Mouse (Mus musculus) CH12.LX (cell line): Measurements from ENCODE around the gene Slc6a11. TPM values are rescaled to one million over a fixed set of nuclear protein-coding genes. Genes with fewer than 3 reads are reported as not detected.

ENCODE experiments used
- DNase-seq: peaks from one replicate; pipeline ENCODE4 v3.0.0-alpha.2; 2013; ENCODE audit errors: extremely low read depth
- H3K27ac ChIP-seq: 2 replicates; pipeline ENCODE4 v1.5.1; 2012; ENCODE audit warnings: low read depth, mild to moderate bottlenecking, control low read depth, moderate library complexity; ENCODE audit not compliant: insufficient read depth
- H3K27me3 ChIP-seq: replicated peaks from 2 replicates; pipeline ENCODE3; 2012; ENCODE audit warnings: inconsistent platforms
- H3K36me3 ChIP-seq, 2 experiments: replicated peaks in 1 of 2; 2 replicates each; pipeline versions ENCODE3 to v1.6.1; 2012; ENCODE audit warnings: inconsistent platforms in 1 of 2, low read length in 1 of 2, mild to moderate bottlenecking in 1 of 2, mixed read lengths in 1 of 2, moderate library complexity in 1 of 2; ENCODE audit not compliant: control insufficient read depth in 1 of 2, insufficient read depth in 1 of 2
- H3K4me1 ChIP-seq, 2 experiments: 2 replicates each; pipeline ENCODE4 v1.6.1; 2012; ENCODE audit warnings: inconsistent platforms in 1 of 2, moderate library complexity in 1 of 2; ENCODE audit not compliant: insufficient read depth in 2 of 2, control insufficient read depth in 1 of 2
- H3K4me2 ChIP-seq: 2 replicates; pipeline ENCODE4 v1.6.1; 2012; ENCODE audit warnings: low read depth, mild to moderate bottlenecking, control low read depth; ENCODE audit not compliant: poor library complexity, insufficient read depth, severe bottlenecking
- H3K4me3 ChIP-seq, 3 experiments: fragments of 150-350 bp in 1 of 3; sonication (generic) in 1 of 3; replicated peaks in 1 of 3; 2 replicates each; pipeline versions ENCODE3 to v1.5.1; 2011 to 2012; ENCODE audit warnings: low read depth in 2 of 3, low read length in 2 of 3, mild to moderate bottlenecking in 2 of 3, moderate library complexity in 2 of 3, control low read depth in 1 of 3, improper control_type of control experiment in 1 of 3, inconsistent platforms in 1 of 3, mixed read lengths in 1 of 3; ENCODE audit not compliant: poor library complexity in 1 of 3
- H3K79me2 ChIP-seq: replicated peaks from 2 replicates; pipeline ENCODE4 v1.6.1; 2012; ENCODE audit warnings: mild to moderate bottlenecking, moderate library complexity; ENCODE audit not compliant: control insufficient read depth, poor library complexity, insufficient read depth, severe bottlenecking; ENCODE audit errors: extremely low read depth
- H3K9ac ChIP-seq: 2 replicates; pipeline ENCODE4 v1.6.1; 2012; ENCODE audit warnings: low read depth, mild to moderate bottlenecking, control low read depth, moderate library complexity; ENCODE audit not compliant: insufficient read depth
- H3K9me3 ChIP-seq: replicated peaks from 2 replicates; pipeline ENCODE3; 2012; ENCODE audit warnings: low read length, inconsistent platforms, mixed read lengths
- ELF1 ChIP-seq: IDR thresholded peaks from 2 replicates; pipeline ENCODE4 v1.6.1; 2014; ENCODE audit warnings: low read depth, mild to moderate bottlenecking, inconsistent platforms, low read length, improper control_type of control experiment
- GABPA ChIP-seq: IDR thresholded peaks from 2 replicates; pipeline ENCODE4 v1.6.1; 2012; ENCODE audit warnings: low read depth, low read length, improper control_type of control experiment, inconsistent platforms; ENCODE audit not compliant: insufficient replicate concordance
- IRF4 ChIP-seq: IDR thresholded peaks from 2 replicates; pipeline ENCODE4 v1.6.1; 2014; ENCODE audit warnings: low read depth, mild to moderate bottlenecking, inconsistent platforms, low read length, improper control_type of control experiment
- MAX ChIP-seq: IDR thresholded peaks from 2 replicates; pipeline ENCODE4 v1.6.1; 2011; ENCODE audit warnings: low read length, improper control_type of control experiment
- MAZ ChIP-seq: IDR thresholded peaks from 2 replicates; pipeline ENCODE4 v1.6.1; 2012; ENCODE audit warnings: low read depth, mild to moderate bottlenecking, inconsistent platforms, low read length, improper control_type of control experiment, moderate library complexity
- MEF2A ChIP-seq: IDR thresholded peaks from 2 replicates; pipeline ENCODE4 v1.6.1; 2014; ENCODE audit warnings: low read depth, mild to moderate bottlenecking, inconsistent platforms, low read length, improper control_type of control experiment, borderline replicate concordance
- MXI1 ChIP-seq: IDR thresholded peaks from 2 replicates; pipeline ENCODE4 v1.6.1; 2011; ENCODE audit warnings: mild to moderate bottlenecking, low read depth, low read length, improper control_type of control experiment
- PAX5 ChIP-seq: IDR thresholded peaks from 2 replicates; pipeline ENCODE4 v1.6.1; 2012; ENCODE audit warnings: low read length, inconsistent platforms, mixed read lengths
- POLR2A ChIP-seq: IDR thresholded peaks from 2 replicates; pipeline ENCODE4 v1.6.1; 2011; ENCODE audit warnings: low read depth, mild to moderate bottlenecking, improper control_type of control experiment, low read length
- POLR2AphosphoS2 ChIP-seq: IDR thresholded peaks from 2 replicates; pipeline ENCODE4 v1.6.1; 2011; ENCODE audit warnings: low read depth, low read length, improper control_type of control experiment
- TBP ChIP-seq: conservative IDR thresholded peaks from 2 replicates; pipeline ENCODE4 v1.6.1; 2011; ENCODE audit warnings: low read depth, low read length, improper control_type of control experiment
- UBTF ChIP-seq: IDR thresholded peaks from 2 replicates; pipeline ENCODE4 v1.6.1; 2012; ENCODE audit warnings: low read depth, mild to moderate bottlenecking, inconsistent platforms, low read length, improper control_type of control experiment, moderate library complexity
- USF1 ChIP-seq: IDR thresholded peaks from 2 replicates; pipeline ENCODE4 v1.6.1; 2014; ENCODE audit warnings: low read depth, mild to moderate bottlenecking, inconsistent platforms, low read length, improper control_type of control experiment
- USF2 ChIP-seq: conservative IDR thresholded peaks from 2 replicates; pipeline ENCODE4 v1.6.1; 2011; ENCODE audit warnings: low read depth, low read length, improper control_type of control experiment
- ZKSCAN1 ChIP-seq: IDR thresholded peaks from 2 replicates; pipeline ENCODE4 v1.6.1; 2012; ENCODE audit warnings: low read depth, inconsistent platforms, low read length, improper control_type of control experiment, borderline replicate concordance
- ZNF384 ChIP-seq: IDR thresholded peaks from 2 replicates; pipeline ENCODE4 v1.6.1; 2012; ENCODE audit warnings: low read depth, low read length, improper control_type of control experiment, inconsistent platforms
- dilution Hi-C: fragments of 300-500 bp; cut with MboI; formaldehyde crosslinking; loops from 2 replicates; pipeline ENCODE4 v1.14.3; 2020; ENCODE audit warnings: low sequenced_read_pairs; ENCODE audit not compliant: extremely low pct_unique_long_range_greater_than_20kb, extremely low pct_ligation_motif_present
- in situ Hi-C: fragments of 300-500 bp; cut with MboI; formaldehyde crosslinking; loops from 3 replicates; pipeline ENCODE4 v1.14.3; 2019; ENCODE audit warnings: low sequenced_read_pairs, low pct_ligation_motif_present, low pct_unique_long_range_greater_than_20kb, mixed read lengths
- polyA plus RNA-seq: library from polyadenylated mRNA; unstranded; fragments of >175 nt; gene quantifications from 2 replicates; pipeline ENCODE4 v1.2.1, GENCODE M21; 2012; ENCODE audit warnings: low read depth; ENCODE audit not compliant: insufficient read length
- total RNA-seq, 2 experiments: library from RNA; depleted of rRNA; stranded (reverse); fragments of 300-350 nt in 1 of 2; fragments of >200 nt in 1 of 2; gene quantifications; 2 replicates each; pipeline ENCODE4 v1.2.3; 2012 to 2014

Slc6a11 gene
- total and polyA plus RNA-seq, 3 experiments = not detected

DNA sequence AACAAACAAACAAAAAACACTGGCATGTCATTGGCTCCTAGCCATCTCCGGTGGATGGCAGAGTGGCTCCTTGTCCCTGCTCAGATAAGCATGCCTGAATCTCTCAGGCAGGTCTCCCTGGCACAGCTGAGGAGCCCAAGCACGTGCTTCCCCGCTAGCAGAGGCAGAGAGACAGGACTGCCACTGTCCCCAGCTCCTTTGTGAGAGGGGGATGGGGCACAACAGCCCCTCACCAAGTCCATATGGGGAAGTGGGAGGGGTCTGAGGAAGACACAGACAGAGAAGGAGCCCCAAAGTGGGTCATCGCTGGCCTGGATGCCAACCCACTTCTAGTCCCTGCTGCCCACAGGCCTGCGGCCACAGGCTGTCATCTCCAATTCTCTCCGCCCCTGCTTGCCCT, 130.6 kb downstream of the Slc6a11 start:
- dilution Hi-C loops (no loop called here), in situ Hi-C loops (no loop called here)
- Histone ChIP-seq H3K9me3 (no peaks in the 10 kb centered on the region), H3K79me2 (no peaks in the 10 kb centered on the region), H3K4me3 (no peak overlapping the region), H3K4me2 (no peak overlapping the region), H3K27me3 (peaks cover 87% of the 10 kb centered on the region), H3K27ac (no peak overlapping the region), H3K4me1 (no peaks in the 10 kb centered on the region), H3K9ac (no peak overlapping the region), H3K36me3 (no peaks in the 10 kb centered on the region)
- no peak for DNase-seq
- no peak for TF ChIP-seq ZNF384
- TF ChIP-seq MAX = no peak
- no peak for TF ChIP-seq USF1
- TF ChIP-seq IRF4 = no peak
- TF ChIP-seq MEF2A = no peak

DNA sequence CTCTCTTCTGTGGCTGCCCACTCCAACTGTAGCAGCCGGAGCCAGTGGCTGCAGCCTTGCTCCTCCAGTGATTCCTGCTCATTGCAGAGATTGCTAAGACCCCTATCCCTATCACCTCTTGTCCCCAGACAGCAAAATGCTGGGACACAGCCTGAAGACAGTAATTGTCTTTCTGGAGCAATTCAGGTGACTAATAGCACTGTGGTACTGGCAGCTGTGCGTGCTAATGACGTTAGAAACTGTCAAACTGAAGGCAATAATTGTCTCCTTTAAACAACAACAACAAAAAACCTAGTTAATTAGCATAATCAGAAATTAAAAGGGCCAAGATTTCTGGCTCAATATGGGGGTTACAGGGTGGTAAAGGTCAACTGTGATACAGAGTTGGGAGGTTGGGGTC, 133.0 kb downstream of the Slc6a11 start:
- no peak for DNase-seq
- no peaks in the 10 kb centered on the region for H3K36me3 ChIP-seq
- in situ Hi-C loops (no loop called here), dilution Hi-C loops (no loop called here)
- H3K9me3 ChIP-seq = no peaks in the 10 kb centered on the region
- TF ChIP-seq ZKSCAN1 = no peak
- TF ChIP-seq UBTF = no peak
- no peak for TF ChIP-seq POLR2AphosphoS2
- no peak for TF ChIP-seq PAX5
- no peak for TF ChIP-seq POLR2A
- no peak for TF ChIP-seq ELF1
- no peak for TF ChIP-seq ZNF384
- no peak for TF ChIP-seq IRF4
- no peak for TF ChIP-seq MXI1
- no peak for TF ChIP-seq MAX
- no peak for TF ChIP-seq TBP
- TF ChIP-seq USF2 = no peak
- TF ChIP-seq USF1 = no peak
- no peak for TF ChIP-seq GABPA
- no peak for TF ChIP-seq MAZ
- H3K27me3 ChIP-seq = peaks cover 88% of the 10 kb centered on the region
- H3K4me3 ChIP-seq = no peak overlapping the region
- H3K4me1 ChIP-seq = no peaks in the 10 kb centered on the region
- no peak overlapping the region for H3K4me2 ChIP-seq
- H3K9ac ChIP-seq = no peak overlapping the region
- H3K27ac ChIP-seq = no peak overlapping the region
- H3K79me2 ChIP-seq = no peaks in the 10 kb centered on the region
